Mouse (Mus musculus): ENCODE results near the gene Bmpr1b. TPM values are rescaled to one million over a fixed set of nuclear protein-coding genes. Genes with fewer than 3 reads are reported as not detected.

Gene Bmpr1b
- total RNA-seq, 1 experiment, result 0.85 TPM

GRCm38 (mm10) chr3:142043463-142043862 is 125.8 kb downstream of the Bmpr1b start:
- in situ Hi-C loops (cut with MboI; ENCODE audit: low sequenced_read_pairs in 2 of 2, unreplicated experiment in 2 of 2), result no loop called here
- no peak overlapping the region for H3K27ac ChIP-seq (ENCODE audit: insufficient read depth, low read depth, low read length, poor library complexity, severe bottlenecking)
- no peak overlapping the region for H3K4me3 ChIP-seq (ENCODE audit: insufficient read depth in 1 of 2, low read depth in 1 of 2, low read length in 2 of 2, poor library complexity in 1 of 2, severe bottlenecking in 1 of 2)
- H3K9me3 ChIP-seq (ENCODE audit: control insufficient read depth, insufficient read depth, low read depth, low read length), result no peaks in the 10 kb centered on the region
- no peak overlapping the region for H3K9ac ChIP-seq (ENCODE audit: insufficient read depth, low read depth, low read length, poor library complexity, severe bottlenecking)
- no peaks in the 10 kb centered on the region for H3K4me1 ChIP-seq (ENCODE audit: control insufficient read depth in 2 of 2, insufficient read depth in 2 of 2, low read length in 2 of 2, poor library complexity in 1 of 2)
- H3K36me3 ChIP-seq (ENCODE audit: control insufficient read depth, insufficient read depth, low read length, poor library complexity, severe bottlenecking), result no peaks in the 10 kb centered on the region
- DNase-seq (ENCODE audit: low read depth, low spot score), result peak; percentile 3
- no peak for TF ChIP-seq CHD2 (IDR thresholded peaks at IDR 0.05; ENCODE audit: low read depth, low read length)
- TF ChIP-seq ZC3H11A (IDR thresholded peaks at IDR 0.05; ENCODE audit: borderline replicate concordance, low read depth, low read length), result no peak
- TF ChIP-seq ZNF384 (IDR thresholded peaks at IDR 0.05; ENCODE audit: low read depth, low read length), result no peak
- no peak for TF ChIP-seq MAFK (IDR thresholded peaks at IDR 0.05; ENCODE audit: insufficient read depth, low read depth, low read length)
- TF ChIP-seq HCFC1 (IDR thresholded peaks at IDR 0.05; ENCODE audit: borderline replicate concordance, insufficient read depth, low read length), result no peak

GRCm38 (mm10) chr3:142043006-142043405 is 126.2 kb downstream of the Bmpr1b start:
- Histone ChIP-seq H3K9me3 (ENCODE audit: control insufficient read depth, insufficient read depth, low read depth, low read length) (no peaks in the 10 kb centered on the region), H3K4me1 (ENCODE audit: control insufficient read depth in 2 of 2, insufficient read depth in 2 of 2, low read length in 2 of 2, poor library complexity in 1 of 2) (no peaks in the 10 kb centered on the region), H3K27ac (ENCODE audit: insufficient read depth, low read depth, low read length, poor library complexity, severe bottlenecking) (no peak overlapping the region), H3K4me3 (ENCODE audit: insufficient read depth in 1 of 2, low read depth in 1 of 2, low read length in 2 of 2, poor library complexity in 1 of 2, severe bottlenecking in 1 of 2) (no peak overlapping the region), H3K36me3 (ENCODE audit: control insufficient read depth, insufficient read depth, low read length, poor library complexity, severe bottlenecking) (no peaks in the 10 kb centered on the region), H3K9ac (ENCODE audit: insufficient read depth, low read depth, low read length, poor library complexity, severe bottlenecking) (no peak overlapping the region)
- TF ChIP-seq CHD2 (IDR thresholded peaks at IDR 0.05; ENCODE audit: low read depth, low read length) (no peak), ZNF384 (IDR thresholded peaks at IDR 0.05; ENCODE audit: low read depth, low read length) (no peak), MAFK (IDR thresholded peaks at IDR 0.05; ENCODE audit: insufficient read depth, low read depth, low read length) (no peak), HCFC1 (IDR thresholded peaks at IDR 0.05; ENCODE audit: borderline replicate concordance, insufficient read depth, low read length) (no peak), ZC3H11A (IDR thresholded peaks at IDR 0.05; ENCODE audit: borderline replicate concordance, low read depth, low read length) (no peak)
- in situ Hi-C loops (cut with MboI; ENCODE audit: low sequenced_read_pairs in 2 of 2, unreplicated experiment in 2 of 2), result no loop called here
- no peak for DNase-seq (ENCODE audit: low read depth, low spot score)

GRCm38 (mm10) chr3:142040345-142040744 is 128.9 kb downstream of the Bmpr1b start:
- DNase-seq (ENCODE audit: low read depth, low spot score), result no peak
- H3K27ac ChIP-seq (ENCODE audit: insufficient read depth, low read depth, low read length, poor library complexity, severe bottlenecking), result no peak overlapping the region
- H3K4me1 ChIP-seq (ENCODE audit: control insufficient read depth in 2 of 2, insufficient read depth in 2 of 2, low read length in 2 of 2, poor library complexity in 1 of 2), result no peaks in the 10 kb centered on the region
- in situ Hi-C loops (cut with MboI; ENCODE audit: low sequenced_read_pairs in 2 of 2, unreplicated experiment in 2 of 2), result no loop called here
- TF ChIP-seq ZNF384 (IDR thresholded peaks at IDR 0.05; ENCODE audit: low read depth, low read length) (no peak), ZC3H11A (IDR thresholded peaks at IDR 0.05; ENCODE audit: borderline replicate concordance, low read depth, low read length) (no peak), CHD2 (IDR thresholded peaks at IDR 0.05; ENCODE audit: low read depth, low read length) (no peak), HCFC1 (IDR thresholded peaks at IDR 0.05; ENCODE audit: borderline replicate concordance, insufficient read depth, low read length) (no peak), MAFK (IDR thresholded peaks at IDR 0.05; ENCODE audit: insufficient read depth, low read depth, low read length) (no peak)
- H3K9me3 ChIP-seq (ENCODE audit: control insufficient read depth, insufficient read depth, low read depth, low read length), result no peaks in the 10 kb centered on the region
- H3K4me3 ChIP-seq (ENCODE audit: insufficient read depth in 1 of 2, low read depth in 1 of 2, low read length in 2 of 2, poor library complexity in 1 of 2, severe bottlenecking in 1 of 2), result no peak overlapping the region
- no peak overlapping the region for H3K9ac ChIP-seq (ENCODE audit: insufficient read depth, low read depth, low read length, poor library complexity, severe bottlenecking)
- H3K36me3 ChIP-seq (ENCODE audit: control insufficient read depth, insufficient read depth, low read length, poor library complexity, severe bottlenecking), result no peaks in the 10 kb centered on the region

GRCm38 (mm10) chr3:142034160-142034559 is 135.1 kb downstream of the Bmpr1b start:
- Histone ChIP-seq H3K4me3 (ENCODE audit: insufficient read depth in 1 of 2, low read depth in 1 of 2, low read length in 2 of 2, poor library complexity in 1 of 2, severe bottlenecking in 1 of 2) (no peak overlapping the region), H3K9ac (ENCODE audit: insufficient read depth, low read depth, low read length, poor library complexity, severe bottlenecking) (no peak overlapping the region), H3K27ac (ENCODE audit: insufficient read depth, low read depth, low read length, poor library complexity, severe bottlenecking) (no peak overlapping the region), H3K36me3 (ENCODE audit: control insufficient read depth, insufficient read depth, low read length, poor library complexity, severe bottlenecking) (no peaks in the 10 kb centered on the region), H3K9me3 (ENCODE audit: control insufficient read depth, insufficient read depth, low read depth, low read length) (no peaks in the 10 kb centered on the region), H3K4me1 (ENCODE audit: control insufficient read depth in 2 of 2, insufficient read depth in 2 of 2, low read length in 2 of 2, poor library complexity in 1 of 2) (no peaks in the 10 kb centered on the region)
- no peak for TF ChIP-seq CHD2 (IDR thresholded peaks at IDR 0.05; ENCODE audit: low read depth, low read length)
- no peak for TF ChIP-seq ZNF384 (IDR thresholded peaks at IDR 0.05; ENCODE audit: low read depth, low read length)
- TF ChIP-seq ZC3H11A (IDR thresholded peaks at IDR 0.05; ENCODE audit: borderline replicate concordance, low read depth, low read length), result no peak
- no peak for TF ChIP-seq MAFK (IDR thresholded peaks at IDR 0.05; ENCODE audit: insufficient read depth, low read depth, low read length)
- TF ChIP-seq HCFC1 (IDR thresholded peaks at IDR 0.05; ENCODE audit: borderline replicate concordance, insufficient read depth, low read length), result no peak
- in situ Hi-C loops (cut with MboI; ENCODE audit: low sequenced_read_pairs in 2 of 2, unreplicated experiment in 2 of 2), result no loop called here
- DNase-seq (ENCODE audit: low read depth, low spot score), result no peak

- TF ChIP-seq ZC3H11A (IDR thresholded peaks at IDR 0.05; ENCODE audit: borderline replicate concordance, low read depth, low read length) (no peak), ZNF384 (IDR thresholded peaks at IDR 0.05; ENCODE audit: low read depth, low read length) (no peak), CHD2 (IDR thresholded peaks at IDR 0.05; ENCODE audit: low read depth, low read length) (no peak), HCFC1 (IDR thresholded peaks at IDR 0.05; ENCODE audit: borderline replicate concordance, insufficient read depth, low read length) (no peak), MAFK (IDR thresholded peaks at IDR 0.05; ENCODE audit: insufficient read depth, low read depth, low read length) (no peak)
- in situ Hi-C loops (cut with MboI; ENCODE audit: low sequenced_read_pairs in 2 of 2, unreplicated experiment in 2 of 2), result no loop called here
- no peak for DNase-seq (ENCODE audit: low read depth, low spot score)
Observed at GRCm38 (mm10) chr3:142019716-142020115, 149.5 kb downstream of the Bmpr1b start.

More at GRCm38 (mm10) chr3:142019716-142020115, 149.5 kb downstream of the Bmpr1b start:
- Histone ChIP-seq H3K4me3 (ENCODE audit: insufficient read depth in 1 of 2, low read depth in 1 of 2, low read length in 2 of 2, poor library complexity in 1 of 2, severe bottlenecking in 1 of 2) (no peak overlapping the region), H3K4me1 (ENCODE audit: control insufficient read depth in 2 of 2, insufficient read depth in 2 of 2, low read length in 2 of 2, poor library complexity in 1 of 2) (no peaks in the 10 kb centered on the region), H3K9ac (ENCODE audit: insufficient read depth, low read depth, low read length, poor library complexity, severe bottlenecking) (no peak overlapping the region), H3K36me3 (ENCODE audit: control insufficient read depth, insufficient read depth, low read length, poor library complexity, severe bottlenecking) (no peaks in the 10 kb centered on the region), H3K27ac (ENCODE audit: insufficient read depth, low read depth, low read length, poor library complexity, severe bottlenecking) (no peak overlapping the region), H3K9me3 (ENCODE audit: control insufficient read depth, insufficient read depth, low read depth, low read length) (no peaks in the 10 kb centered on the region)
